Mouse (Mus musculus) cerebellum, adult 2 months (tissue): Measurements from ENCODE around the gene Olig2.

Source experiments
- CTCF ChIP-seq: fragments of 200-500 bp; IDR thresholded peaks from 2 replicates; pipeline ENCODE4 v1.5.1; 2011; ENCODE audit warnings: low read depth, mild to moderate bottlenecking, control low read depth, low read length, moderate library complexity, borderline replicate concordance; ENCODE audit not compliant: insufficient read depth
- POLR2A ChIP-seq: fragments of 200-500 bp; IDR thresholded peaks from 2 replicates; pipeline ENCODE4 v1.6.1; 2011; ENCODE audit warnings: low read length, control low read depth, borderline replicate concordance; ENCODE audit not compliant: insufficient read depth

- TF ChIP-seq POLR2A (no peak), CTCF (no peak)
These were observed 18.9 kb upstream of the Olig2 start for GRCm38 (mm10) chr16:91206371-91206770.
